In genomic region chr4:43492821-43493185, GRCm38 (mm10) we compare ENCODE assay signal across 8 mouse cellular contexts. TPM values are rescaled to one million over a fixed set of nuclear protein-coding genes. Genes with fewer than 3 reads are reported as not detected.
DNase-seq lines count a peak whose midpoint lies in the region; ATAC-seq lines count a peak whose summit lies in the region.

Gene Ccdc107 (plus strand): TSS chr4:43492900.

- H3K27ac ChIP-seq in hindbrain, embryonic 11.5 days (ENCODE audit: low read depth, low read length): peak within 1 kb of the TSS; percentile 84

- peak; percentile 97 for ATAC-seq in hindbrain, embryonic 11.5 days (ENCODE audit: low FRiP score)

- H3K4me1 ChIP-seq in hindbrain, embryonic 11.5 days (replicated peaks; ENCODE audit: control insufficient read depth, insufficient read depth, low read length): no peaks in the 10 kb centered on the region; the same call in 1 of the 2 replicates

- no peaks in the 10 kb centered on the region for H3K27me3 ChIP-seq in hindbrain, embryonic 11.5 days (ENCODE audit: control insufficient read depth, insufficient read depth, low read length)

- DNase-seq in Muller cell, postnatal 12 days (ENCODE audit: inconsistent ontology term): peak; percentile 97
- peak; percentile 98 for DNase-seq in cerebellum, adult 9-11 months
- DNase-seq in frontal cortex, adult 2 months (ENCODE audit: extremely low spot score in 1 of 2, low spot score in 1 of 2): peak; percentile 93 to 95
- peak; percentile 89 for DNase-seq in hindbrain, embryonic 11.5 days (ENCODE audit: low spot score)
- DNase-seq in layer of hippocampus, postnatal 10 days (ENCODE audit: low spot score in 2 of 2): peak; percentile 85 to 91
- DNase-seq in lung, postnatal 10 days: peak; percentile 93
- peak; percentile 90 for DNase-seq in ovary, postnatal 36 days (ENCODE audit: low spot score)
- DNase-seq in thymus, postnatal 25 days: peak; percentile 90

- H3K4me2 ChIP-seq in hindbrain, embryonic 11.5 days (replicated peaks; ENCODE audit: low read depth, low read length): peak within 1 kb of the TSS; percentile 60

- 1% methylated on average over 25 of the region's 25 CpGs for WGBS in hindbrain, embryonic 11.5 days

- H3K9me3 ChIP-seq in hindbrain, embryonic 11.5 days (ENCODE audit: control insufficient read depth, low read length): no peaks in the 10 kb centered on the region

- H3K4me3 ChIP-seq in hindbrain, embryonic 11.5 days (ENCODE audit: low read depth, low read length): peak within 1 kb of the TSS; percentile 64

- peak within 1 kb of the TSS; percentile 71 for H3K9ac ChIP-seq in hindbrain, embryonic 11.5 days (ENCODE audit: low read depth, low read length)

- no peaks in the 10 kb centered on the region for H3K36me3 ChIP-seq in hindbrain, embryonic 11.5 days (ENCODE audit: control insufficient read depth, insufficient read depth, low read length)

RNA-seq across cellular contexts. Expression of gene Ccdc107, which starts in this region (rescaled TPM):
- polyA plus RNA-seq in frontal cortex, adult 2 months (2012; rRNA removed): 88.4 and 126 TPM in 2 replicates
- polyA plus RNA-seq in hindbrain, embryonic 11.5 days (2014; fragmentation: Nextera tagmentation; extraction: Ambion mirVana): 49.1 and 55.4 TPM in 2 replicates
- 10 to 100 TPM; 30.2 to 35.7 TPM for total RNA-seq in layer of hippocampus, postnatal 10 days (2021)

Comparison
In these comparisons a context has a peak if more than half of its experiments do, and no peak if none do; other contexts are left out.
1. Peak in every context shown above with its lines: DNase-seq, ATAC-seq, H3K4me3 ChIP-seq and H3K27ac ChIP-seq.